Mouse (Mus musculus) mammary gland, adult 2 months (tissue): Measurements from ENCODE around the gene H2-Ob. TPM values are rescaled to one million over a fixed set of nuclear protein-coding genes. Genes with fewer than 3 reads are reported as not detected.

ENCODE experiments used
- polyA plus RNA-seq: library from polyadenylated mRNA; depleted of rRNA; stranded (reverse); fragments of >200 nt; gene quantifications from 2 replicates; pipeline ENCODE4 v1.2.3, GENCODE M21; 2012; ENCODE audit warnings: low replicate concordance; rRNA removed

Gene H2-Ob
- 117 and 123 TPM in 2 replicates for polyA plus RNA-seq

GRCm38 (mm10) chr17:34238706-34239105 is at the start of gene H2-Ob:
TSS of gene H2-Ob (plus strand) at chr17:34238903.

GRCm38 (mm10) chr17:34196941-34197894 is 41.5 kb upstream of the H2-Ob start, which contains the start of gene Psmb8:
TSS of gene Psmb8 (plus strand) at chr17:34197721.

GRCm38 (mm10) chr17:34203444-34203843 is 35.3 kb upstream of the H2-Ob start, which contains the start of gene Tap2:
TSS of gene Tap2 (plus strand) at chr17:34203527.

GRCm38 (mm10) chr17:34257594-34258375 is 19.1 kb downstream of the H2-Ob start, which contains the start of gene H2-Ab1:
TSS of gene H2-Ab1 (plus strand) at chr17:34257689.

GRCm38 (mm10) chr17:34287648-34288047 is 48.9 kb downstream of the H2-Ob start, which contains the start of gene H2-Aa:
TSS of gene H2-Aa (minus strand) at chr17:34287823.

Other genes starting within 250 kb of the H2-Ob start
- 6,978 and 9,315 TPM in 2 replicates for gene H2-K1, start 238.6 kb upstream of the H2-Ob start, polyA plus RNA-seq
- 29.1 and 42.5 TPM in 2 replicates for gene Ring1, start 214.2 kb upstream of the H2-Ob start, polyA plus RNA-seq
- gene H2-Ke6, start 210.8 kb upstream of the H2-Ob start, polyA plus RNA-seq, result 89.2 and 219 TPM in 2 replicates
- 148 and 187 TPM in 2 replicates for gene Slc39a7, start 207.2 kb upstream of the H2-Ob start, polyA plus RNA-seq
- gene Rxrb, start 207.1 kb upstream of the H2-Ob start, polyA plus RNA-seq, result 62.9 and 110 TPM in 2 replicates
- 1.8 and 4.3 TPM in 2 replicates for gene Col11a2, start 199.5 kb upstream of the H2-Ob start, polyA plus RNA-seq
- 59.6 and 112 TPM in 2 replicates for gene H2-Oa, start 146.6 kb upstream of the H2-Ob start, polyA plus RNA-seq
- gene H2-DMa, start 119.4 kb upstream of the H2-Ob start, polyA plus RNA-seq, result 180 and 191 TPM in 2 replicates
- gene Brd2, start 116.3 kb upstream of the H2-Ob start, polyA plus RNA-seq, result 112 and 199 TPM in 2 replicates
- gene H2-DMb2, start 95.6 kb upstream of the H2-Ob start, polyA plus RNA-seq, result 125 and 219 TPM in 2 replicates
- 243 and 276 TPM in 2 replicates for gene H2-DMb1, start 85.8 kb upstream of the H2-Ob start, polyA plus RNA-seq
- 81.6 and 135 TPM in 2 replicates for gene Tap1, start 51.4 kb upstream of the H2-Ob start, polyA plus RNA-seq
- gene Psmb9, start 51.1 kb upstream of the H2-Ob start, polyA plus RNA-seq, result 108 and 188 TPM in 2 replicates
- 204 and 242 TPM in 2 replicates for gene Psmb8, start 41.2 kb upstream of the H2-Ob start, polyA plus RNA-seq
- 74.2 and 121 TPM in 2 replicates for gene Tap2, start 35.4 kb upstream of the H2-Ob start, polyA plus RNA-seq
- gene H2-Ab1, start 18.8 kb downstream of the H2-Ob start, polyA plus RNA-seq, result 2,992 and 3,635 TPM in 2 replicates
- gene H2-Aa, start 48.9 kb downstream of the H2-Ob start, polyA plus RNA-seq, result 1,227 and 1,651 TPM in 2 replicates
- gene H2-Eb1, start 67.0 kb downstream of the H2-Ob start, polyA plus RNA-seq, result 606 and 611 TPM in 2 replicates
- gene H2-Eb2, start 86.8 kb downstream of the H2-Ob start, polyA plus RNA-seq, result 4.9 and 5.3 TPM in 2 replicates
- 1.8 and 3.7 TPM in 2 replicates for gene Btnl2, start 115.9 kb downstream of the H2-Ob start, polyA plus RNA-seq
- gene Btnl1, start 138.2 kb downstream of the H2-Ob start, polyA plus RNA-seq, result 0.20 TPM in 2 replicates
- 0.99 and 1.6 TPM in 2 replicates for gene BC051142, start 159.9 kb downstream of the H2-Ob start, polyA plus RNA-seq
- not detected in 2 replicates for gene Btnl4, start 238.4 kb downstream of the H2-Ob start, polyA plus RNA-seq